Mouse (Mus musculus) stomach, postnatal 0 days (tissue): ENCODE data around the gene Fam129c. TPM values are rescaled to one million over a fixed set of nuclear protein-coding genes. Genes with fewer than 3 reads are reported as not detected.

Experiments
- ATAC-seq: fragments of 200-750 bp; cut with Nextera tagmentation; 2 replicates; pipeline ENCODE4 v1.8.0; 2017; ENCODE audit not compliant: low FRiP score, low TSS enrichment
- DNase-seq: peaks from one replicate; pipeline ENCODE4 v3.0.0-alpha.2; 2016; ENCODE audit warnings: low spot score
- H3K27ac ChIP-seq: fragments of 300-500 bp; sonication (generic); replicated peaks from 2 replicates; pipeline ENCODE4 v1.5.1; 2014; ENCODE audit warnings: mild to moderate bottlenecking, control low read depth
- H3K27me3 ChIP-seq: fragments of 300-500 bp; sonication (generic); 2 replicates; pipeline ENCODE4 v1.6.1; 2014; ENCODE audit warnings: low read length; ENCODE audit not compliant: control insufficient read depth, insufficient read depth
- H3K36me3 ChIP-seq: fragments of 300-500 bp; sonication (generic); 2 replicates; pipeline ENCODE4 v1.6.1; 2014; ENCODE audit warnings: low read length, mixed read lengths; ENCODE audit not compliant: control insufficient read depth, insufficient read depth
- H3K4me1 ChIP-seq: fragments of 300-500 bp; sonication (generic); replicated peaks from 2 replicates; pipeline ENCODE4 v1.6.1; 2014; ENCODE audit warnings: antibody characterized with exemption; ENCODE audit not compliant: control insufficient read depth, insufficient read depth
- H3K4me2 ChIP-seq: fragments of 300-500 bp; sonication (generic); replicated peaks from 2 replicates; pipeline ENCODE4 v1.6.1; 2014; ENCODE audit warnings: low read depth, mild to moderate bottlenecking, control low read depth, moderate library complexity
- H3K4me3 ChIP-seq: fragments of 300-500 bp; sonication (generic); 2 replicates; pipeline ENCODE4 v1.5.1; 2014; ENCODE audit warnings: low read depth, low read length, control low read depth
- H3K9ac ChIP-seq: fragments of 300-500 bp; sonication (generic); 2 replicates; pipeline ENCODE4 v1.6.1; 2014; ENCODE audit warnings: mild to moderate bottlenecking, low read length, control low read depth, mixed read lengths
- H3K9me3 ChIP-seq: fragments of 300-500 bp; sonication (generic); 2 replicates; pipeline ENCODE4 v1.6.1; 2016; ENCODE audit warnings: low read length; ENCODE audit not compliant: control insufficient read depth
- CTCF ChIP-seq: IDR thresholded peaks from 2 replicates; pipeline ENCODE4 v1.5.1; 2016; ENCODE audit warnings: antibody characterized with exemption, low read depth, mild to moderate bottlenecking, moderate library complexity
- EP300 ChIP-seq: optimal IDR thresholded peaks from 2 replicates; pipeline ENCODE3; 2016; ENCODE audit warnings: antibody characterized with exemption
- WGBS: fragments of 180-500 bp; shearing (Covaris S2); extraction: QIAGEN DNeasy Blood & Tissue Kit; methylation state at CpG from one replicate; pipeline ENCODE4 v1.1.7; 2014; 5-methylcytosine and 5-hydroxymethylcytosine counted together
- polyA plus RNA-seq: library from polyadenylated mRNA; unstranded; fragments of >200 nt; fragmentation: Nextera tagmentation; extraction: Ambion mirVana; gene quantifications from 2 replicates; pipeline ENCODE4 v1.2.1, GENCODE M21; 2015

The Fam129c gene
- polyA plus RNA-seq, 1 experiment from 2014 or later, result 1.4 TPM

GRCm38 (mm10) chr8:71566501-71566900, 30.9 kb upstream of the Fam129c start, which contains the start of gene Nxnl1:
Gene Nxnl1 (minus strand): TSS chr8:71566601.
- no peak for ATAC-seq
- no peak within 1 kb of the TSS for H3K9ac ChIP-seq
- DNase-seq, result no peak
- H3K27me3 ChIP-seq, result 0 out of 2 replicates have a peak, but pooled peaks cover 3% of the 10 kb centered on the region
- no peaks in the 10 kb centered on the region for H3K36me3 ChIP-seq
- no peak within 1 kb of the TSS for H3K27ac ChIP-seq
- 0 out of 2 replicates have a peak, but pooled peaks cover 4% of the 10 kb centered on the region for H3K4me1 ChIP-seq
- H3K4me2 ChIP-seq, result no peak within 1 kb of the TSS
- 73% methylated on average over 3 of the region's 3 CpGs for WGBS
- no peak within 1 kb of the TSS for H3K4me3 ChIP-seq
- TF ChIP-seq EP300 (no peak), CTCF (no peak)
- no peaks in the 10 kb centered on the region for H3K9me3 ChIP-seq

- Histone ChIP-seq H3K4me3 (no peak overlapping the region), H3K36me3 (no peaks in the 10 kb centered on the region), H3K4me2 (no peak overlapping the region), H3K9ac (no peak overlapping the region), H3K27me3 (no peaks in the 10 kb centered on the region), H3K9me3 (no peaks in the 10 kb centered on the region), H3K27ac (no peak overlapping the region), H3K4me1 (0 out of 2 replicates have a peak, but pooled peaks cover 4% of the 10 kb centered on the region)
- WGBS, result 73% methylated on average over 7 of the region's 7 CpGs
- TF ChIP-seq EP300 (no peak), CTCF (no peak)
- ATAC-seq (no peak), DNase-seq (no peak)
Measured at GRCm38 (mm10) chr8:71567587-71567986, 29.9 kb upstream of the Fam129c start.

GRCm38 (mm10) chr8:71568387-71568937, 29.0 kb upstream of the Fam129c start, which contains the start of gene Slc27a1:
Gene Slc27a1 (plus strand): TSS chr8:71568882.
- H3K9ac ChIP-seq, result peak within 1 kb of the TSS; percentile 56
- peak within 1 kb of the TSS; percentile 93 for H3K27ac ChIP-seq
- peak within 1 kb of the TSS; percentile 81 for H3K4me2 ChIP-seq
- no peaks in the 10 kb centered on the region for H3K9me3 ChIP-seq
- 21% methylated on average over 13 of the region's 13 CpGs for WGBS
- ATAC-seq (no peak), DNase-seq (peak; percentile 45)
- H3K36me3 ChIP-seq, result no peaks in the 10 kb centered on the region
- H3K4me1 ChIP-seq, result peaks cover 4% of the 10 kb centered on the region; the same call in 1 of the 2 replicates
- H3K27me3 ChIP-seq, result no peaks in the 10 kb centered on the region
- no peak for TF ChIP-seq EP300
- TF ChIP-seq CTCF, result no peak
- peak within 1 kb of the TSS; percentile 60 for H3K4me3 ChIP-seq

- Histone ChIP-seq H3K4me1 (peaks cover 4% of the 10 kb centered on the region; the same call in 1 of the 2 replicates), H3K27me3 (no peaks in the 10 kb centered on the region), H3K9ac (no peak overlapping the region; the same call in 1 of the 2 replicates), H3K27ac (peak overlapping the region; percentile 93), H3K4me2 (peak overlapping the region; percentile 81), H3K9me3 (no peaks in the 10 kb centered on the region), H3K36me3 (no peaks in the 10 kb centered on the region), H3K4me3 (peak overlapping the region; percentile 60; the same call in 1 of the 2 replicates)
- TF ChIP-seq EP300, result no peak
- no peak for TF ChIP-seq CTCF
- 26% methylated on average over 6 of the region's 6 CpGs for WGBS
- DNase-seq (no peak), ATAC-seq (no peak)
Measured at GRCm38 (mm10) chr8:71568941-71569340, 28.5 kb upstream of the Fam129c start.

- H3K4me1 ChIP-seq, result peaks cover 4% of the 10 kb centered on the region; the same call in 1 of the 2 replicates
- no peaks in the 10 kb centered on the region for H3K36me3 ChIP-seq
- H3K9ac ChIP-seq, result peak overlapping the region; percentile 60
- ATAC-seq, result peak; percentile 82
- TF ChIP-seq EP300, result no peak
- 0 out of 2 replicates have a peak, but pooled peaks have one; percentile 1 for TF ChIP-seq CTCF
- WGBS, result under 1% methylated on average over 48 of the region's 51 CpGs
- no peaks in the 10 kb centered on the region for H3K27me3 ChIP-seq
- peak overlapping the region; percentile 81 for H3K4me2 ChIP-seq
- H3K9me3 ChIP-seq, result no peaks in the 10 kb centered on the region
- peak; percentile 97 for DNase-seq
- H3K27ac ChIP-seq, result peak overlapping the region; percentile 93
- H3K4me3 ChIP-seq, result peak overlapping the region; percentile 60
Measured at GRCm38 (mm10) chr8:71569366-71570290, 27.8 kb upstream of the Fam129c start.
